Mouse (Mus musculus) activated CD4-positive, CD25-positive, alpha-beta regulatory T cell, adult 4 months (primary cell): Measurements from ENCODE around the gene Tex29. TPM values are rescaled to one million over a fixed set of nuclear protein-coding genes. Genes with fewer than 3 reads are reported as not detected.
"Not testable (repeated sequence)": the region's sequence is repeated elsewhere in the genome, so short reads cannot be mapped to it uniquely, and the experiment has no call there.

ENCODE experiments used
- ATAC-seq: one replicate; pipeline ENCODE4 v1.8.0; 2017
- polyA plus RNA-seq, 2 experiments: library from polyadenylated mRNA; unstranded; fragments of 100-300 nt; shearing (Covaris generic); gene quantifications; one replicate each; pipeline ENCODE4 v1.2.1; 2017

The Tex29 gene
- polyA plus RNA-seq, 2 experiments from 2014 or later, result not detected

- no peak for ATAC-seq
These were observed 8.3 kb upstream of the Tex29 start for GRCm38 (mm10) chr8:11831939-11832338.

- ATAC-seq, result no peak
These were observed 7.1 kb upstream of the Tex29 start for GRCm38 (mm10) chr8:11833157-11833556.

- no peak for ATAC-seq
These were observed 6.1 kb upstream of the Tex29 start for GRCm38 (mm10) chr8:11834200-11834599.

GRCm38 (mm10) chr8:11834691-11835090 is 5.6 kb upstream of the Tex29 start:
- no peak for ATAC-seq

GRCm38 (mm10) chr8:11841571-11841970 is 1.3 kb downstream of the Tex29 start:
- no peak for ATAC-seq

GRCm38 (mm10) chr8:11842757-11843156 is 2.5 kb downstream of the Tex29 start:
- no peak for ATAC-seq

- ATAC-seq, result no peak
These were observed 3.5 kb downstream of the Tex29 start for GRCm38 (mm10) chr8:11843677-11844315.

GRCm38 (mm10) chr8:11844316-11844685 is 4.0 kb downstream of the Tex29 start:
- ATAC-seq, result no peak

- ATAC-seq, result no peak
These were observed 6.5 kb downstream of the Tex29 start for GRCm38 (mm10) chr8:11846807-11847206.

GRCm38 (mm10) chr8:11867832-11868231 is 27.6 kb downstream of the Tex29 start:
- no peak for ATAC-seq

GRCm38 (mm10) chr8:11874227-11874626 is 34.0 kb downstream of the Tex29 start:
- ATAC-seq, result not testable (repeated sequence)

GRCm38 (mm10) chr8:11884646-11885045 is 44.4 kb downstream of the Tex29 start:
- no peak for ATAC-seq

GRCm38 (mm10) chr8:11885881-11886699 is 45.8 kb downstream of the Tex29 start:
- ATAC-seq, result no peak

- ATAC-seq, result no peak
These were observed 46.5 kb downstream of the Tex29 start for GRCm38 (mm10) chr8:11886824-11887223.

- no peak for ATAC-seq
These were observed 49.1 kb downstream of the Tex29 start for GRCm38 (mm10) chr8:11889156-11890018.

- ATAC-seq, result no peak
These were observed 52.5 kb downstream of the Tex29 start for GRCm38 (mm10) chr8:11892756-11893155.

- no peak for ATAC-seq
These were observed 55.9 kb downstream of the Tex29 start for GRCm38 (mm10) chr8:11896022-11896662.

- no peak for ATAC-seq
These were observed 56.4 kb downstream of the Tex29 start for GRCm38 (mm10) chr8:11896677-11897076.

GRCm38 (mm10) chr8:11898814-11899213 is 58.5 kb downstream of the Tex29 start:
- ATAC-seq, result no peak
